Mouse (Mus musculus) heart, adult 2 months (tissue): ENCODE results near the gene Barhl1. TPM values are rescaled to one million over a fixed set of nuclear protein-coding genes. Genes with fewer than 3 reads are reported as not detected.

ENCODE experiments used
- DNase-seq, 2 experiments: peaks; one replicate each; pipeline ENCODE4 v3.0.0; 2021
- H3K27ac ChIP-seq: fragments of 200-600 bp; 2 replicates; pipeline ENCODE4 v1.8.1; 2022
- H3K27me3 ChIP-seq: fragments of 200-500 bp; 2 replicates; pipeline ENCODE4 v1.6.1; 2012; ENCODE audit warnings: mild to moderate bottlenecking, low read length, inconsistent platforms, mixed read lengths; ENCODE audit not compliant: control insufficient read depth, insufficient read depth
- H3K36me3 ChIP-seq: fragments of 200-500 bp; 2 replicates; pipeline ENCODE4 v1.6.1; 2012; ENCODE audit warnings: low read length, inconsistent platforms; ENCODE audit not compliant: control insufficient read depth, insufficient read depth
- H3K4me1 ChIP-seq: fragments of 200-500 bp; 2 replicates; pipeline ENCODE4 v1.6.1; 2011; ENCODE audit warnings: low read length; ENCODE audit not compliant: control insufficient read depth, insufficient read depth
- H3K4me3 ChIP-seq: fragments of 200-600 bp; 2 replicates; pipeline ENCODE4 v1.8.1; 2022
- H3K79me2 ChIP-seq: fragments of 200-500 bp; replicated peaks from 2 replicates; pipeline ENCODE4 v1.6.1; 2012; ENCODE audit warnings: mild to moderate bottlenecking, inconsistent platforms, low read length, moderate library complexity, mixed read lengths; ENCODE audit not compliant: control insufficient read depth, insufficient read depth
- H3K9ac ChIP-seq: fragments of 200-500 bp; 2 replicates; pipeline ENCODE4 v1.6.1; 2012; ENCODE audit warnings: low read depth, mild to moderate bottlenecking, control low read depth, inconsistent platforms, low read length, mixed read lengths
- CTCF ChIP-seq: fragments of 200-600 bp; IDR thresholded peaks from 2 replicates; pipeline ENCODE4 v1.8.1; 2022; ENCODE audit warnings: antibody characterized with exemption, mild to moderate bottlenecking, moderate library complexity
- EP300 ChIP-seq: fragments of 200-500 bp; IDR thresholded peaks from 2 replicates; pipeline ENCODE4 v1.6.1; 2011; ENCODE audit warnings: low read depth, low read length, control low read depth; ENCODE audit not compliant: insufficient read depth
- POLR2A ChIP-seq: fragments of 200-500 bp; IDR thresholded peaks from 2 replicates; pipeline ENCODE4 v1.6.1; 2011; ENCODE audit warnings: mild to moderate bottlenecking, low read depth, low read length, control low read depth; ENCODE audit not compliant: insufficient read depth
- WGBS: fragments of 180-500 bp; shearing (Covaris S2); methylation state at CpG from one replicate; pipeline ENCODE4 v1.1.7; 2018; 5-methylcytosine and 5-hydroxymethylcytosine counted together
- intact Hi-C: fragments of 180-260 bp; cut with DNase I; formaldehyde crosslinking; loops from one replicate; pipeline ENCODE4 v1.15.1; 2025
- polyA plus RNA-seq: library from polyadenylated mRNA; depleted of rRNA; stranded (reverse); fragments of >200 nt; gene quantifications from 2 replicates; pipeline ENCODE4 v1.2.3, GENCODE M21; 2012
- total RNA-seq, 2 experiments: library from RNA; stranded (reverse); gene quantifications; 2 replicates each; pipeline ENCODE4 v1.2.3; 2021

The Barhl1 gene
- total and polyA plus RNA-seq, 3 experiments, result not detected

DNA sequence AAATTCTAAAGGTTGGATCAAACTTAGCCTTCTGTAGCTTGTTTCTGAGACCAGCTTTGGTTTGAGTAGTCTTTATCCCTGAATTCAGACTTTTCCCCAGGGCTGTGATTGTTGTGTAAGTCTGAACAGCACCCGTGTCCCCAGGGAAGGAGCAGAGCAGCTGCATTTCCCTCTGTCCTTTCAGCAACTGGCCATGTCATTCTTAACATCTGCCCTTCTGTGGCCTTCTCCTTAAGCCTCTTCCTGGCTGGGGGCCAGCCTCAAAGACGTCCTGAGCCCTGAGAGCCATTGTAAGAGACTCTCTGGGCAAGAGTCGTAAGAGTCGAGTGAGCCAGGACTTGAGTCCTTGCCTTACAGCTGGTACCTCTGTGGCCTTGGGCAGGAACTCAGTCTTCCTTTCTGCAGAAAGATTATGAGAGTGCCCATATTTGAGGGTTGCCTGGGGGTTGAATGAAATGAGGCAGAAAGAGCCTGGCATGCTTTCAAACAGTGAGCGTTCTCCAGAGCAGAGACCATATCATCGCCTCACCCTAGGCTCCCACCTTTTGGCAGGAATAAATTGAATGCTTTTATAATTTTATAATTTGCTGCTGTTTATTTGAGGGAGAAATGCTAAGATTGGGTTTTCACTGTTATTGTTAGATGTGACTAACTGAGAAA is 33.5 kb downstream of the Barhl1 start:
- 65% methylated on average over 6 of the region's 6 CpGs for WGBS
- DNase-seq, result peak in 1 of 2 experiments; percentile 14
- Histone ChIP-seq H3K9ac (no peak overlapping the region), H3K79me2 (no peaks in the 10 kb centered on the region), H3K36me3 (peaks cover 1% of the 10 kb centered on the region; the same call in 1 of the 2 replicates), H3K27me3 (no peaks in the 10 kb centered on the region), H3K4me1 (0 out of 2 replicates have a peak, but pooled peaks cover 2% of the 10 kb centered on the region), H3K27ac (no peak overlapping the region), H3K4me3 (no peak overlapping the region)
- no peak for TF ChIP-seq EP300
- TF ChIP-seq POLR2A, result no peak
- TF ChIP-seq CTCF, result no peak
- intact Hi-C loops, result no loop called here

DNA sequence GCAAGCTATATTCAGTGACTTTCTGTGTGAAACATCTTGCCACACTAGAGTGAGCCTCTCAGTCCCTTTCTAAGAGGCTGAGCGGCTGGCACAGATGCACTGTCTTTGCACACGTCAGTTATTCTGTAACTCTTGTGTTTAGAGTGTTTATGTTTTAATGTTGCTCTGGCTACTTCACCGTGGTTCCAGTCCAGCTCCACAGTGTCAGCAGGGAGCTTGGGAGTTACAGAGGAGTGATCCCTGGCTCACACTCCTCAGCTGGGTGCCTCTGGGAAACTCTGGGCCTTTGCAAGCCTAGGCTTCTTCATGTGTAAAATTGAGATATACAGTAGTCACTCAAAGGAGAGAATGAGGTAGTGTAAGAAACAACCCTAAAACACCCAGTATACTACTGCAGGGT is 34.4 kb downstream of the Barhl1 start:
- WGBS, result 80% methylated on average over 3 of the region's 3 CpGs

DNA sequence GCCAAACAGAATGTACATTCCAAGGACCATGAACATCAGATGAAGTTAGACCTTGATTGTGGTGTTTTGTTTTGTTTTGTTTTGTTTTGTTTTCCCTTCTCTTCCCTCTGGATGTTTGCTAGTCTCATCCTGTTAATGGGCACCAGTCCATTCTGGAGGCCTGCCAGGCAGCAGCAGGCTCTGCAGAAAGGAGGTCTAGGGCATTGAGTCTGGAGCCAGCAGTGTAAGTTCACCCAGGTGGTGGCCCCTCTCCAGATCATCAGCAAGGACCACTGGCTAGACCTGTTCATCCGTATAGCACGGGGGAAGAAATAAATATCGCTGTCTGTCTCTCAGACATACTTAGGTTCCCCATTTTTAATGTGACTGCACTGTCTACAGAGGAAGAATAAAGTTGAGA is 35.2 kb downstream of the Barhl1 start:
- H3K36me3 ChIP-seq, result peaks cover 1% of the 10 kb centered on the region; the same call in 1 of the 2 replicates
- peak in 1 of 2 experiments; percentile 6 for DNase-seq
- TF ChIP-seq POLR2A (no peak), CTCF (no peak), EP300 (no peak)
- intact Hi-C loops, result no loop called here
- H3K4me1 ChIP-seq, result 0 out of 2 replicates have a peak, but pooled peaks cover 2% of the 10 kb centered on the region
- no peak overlapping the region for H3K9ac ChIP-seq
- no peaks in the 10 kb centered on the region for H3K27me3 ChIP-seq
- no peak overlapping the region for H3K4me3 ChIP-seq
- no peaks in the 10 kb centered on the region for H3K79me2 ChIP-seq
- H3K27ac ChIP-seq, result no peak overlapping the region
- 96% methylated on average over 3 of the region's 3 CpGs for WGBS

More for the DNA sequence above, 34.4 kb downstream of the Barhl1 start:
- Histone ChIP-seq H3K36me3 (peaks cover 1% of the 10 kb centered on the region; the same call in 1 of the 2 replicates), H3K79me2 (no peaks in the 10 kb centered on the region), H3K27ac (no peak overlapping the region), H3K27me3 (no peaks in the 10 kb centered on the region), H3K4me1 (0 out of 2 replicates have a peak, but pooled peaks cover 2% of the 10 kb centered on the region), H3K9ac (no peak overlapping the region), H3K4me3 (no peak overlapping the region)
- no peak for DNase-seq
- intact Hi-C loops, result no loop called here
- TF ChIP-seq CTCF (no peak), POLR2A (no peak), EP300 (no peak)

DNA sequence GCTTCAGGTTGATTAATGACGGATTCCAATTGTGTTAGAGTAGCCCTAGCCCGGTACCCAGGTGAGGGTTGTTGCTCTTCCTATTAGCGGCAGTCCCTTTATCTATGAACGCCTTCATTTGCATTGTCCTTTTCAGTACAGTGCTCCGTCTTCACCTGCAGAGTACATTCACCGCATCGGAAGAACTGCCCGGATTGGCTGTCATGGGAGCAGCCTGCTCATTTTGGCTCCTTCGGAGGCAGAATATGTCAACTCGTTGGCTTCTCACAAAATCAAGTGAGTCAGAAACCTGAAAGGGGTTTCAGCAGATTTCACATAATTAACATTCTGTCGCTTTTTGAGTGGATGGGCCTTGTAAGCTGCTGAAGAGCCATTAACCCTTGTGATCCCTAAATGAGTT is 40.9 kb downstream of the Barhl1 start:
- intact Hi-C loops, result no loop called here
- no peaks in the 10 kb centered on the region for H3K4me1 ChIP-seq
- H3K4me3 ChIP-seq, result no peak overlapping the region
- no peaks in the 10 kb centered on the region for H3K79me2 ChIP-seq
- no peak overlapping the region for H3K27ac ChIP-seq
- no peak for DNase-seq
- no peaks in the 10 kb centered on the region for H3K36me3 ChIP-seq
- H3K9ac ChIP-seq, result no peak overlapping the region
- 93% methylated on average over 11 of the region's 11 CpGs for WGBS
- H3K27me3 ChIP-seq, result no peaks in the 10 kb centered on the region
- TF ChIP-seq CTCF (no peak), EP300 (no peak), POLR2A (no peak)

DNA sequence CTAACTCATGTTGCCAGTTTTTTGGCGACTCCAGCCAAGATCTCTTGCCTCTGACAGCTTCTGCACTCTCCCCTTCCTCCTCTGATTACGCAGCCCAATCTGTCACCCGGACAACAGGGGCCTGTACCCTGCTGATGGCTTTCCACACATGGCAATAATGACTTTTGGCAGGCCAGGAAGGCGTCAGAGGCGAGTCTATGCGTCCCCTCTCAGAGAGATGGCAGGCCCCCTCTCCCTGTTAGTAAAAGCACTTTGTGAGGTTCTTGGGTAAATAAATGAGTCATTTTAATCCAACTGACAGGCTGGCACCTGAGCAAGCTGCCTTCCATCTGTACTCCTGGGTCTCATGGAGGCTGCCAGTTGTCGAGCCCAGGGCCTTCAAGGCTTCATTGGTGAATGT is 49.0 kb downstream of the Barhl1 start:
- H3K4me3 ChIP-seq, result no peak overlapping the region
- no peaks in the 10 kb centered on the region for H3K36me3 ChIP-seq

DNA sequence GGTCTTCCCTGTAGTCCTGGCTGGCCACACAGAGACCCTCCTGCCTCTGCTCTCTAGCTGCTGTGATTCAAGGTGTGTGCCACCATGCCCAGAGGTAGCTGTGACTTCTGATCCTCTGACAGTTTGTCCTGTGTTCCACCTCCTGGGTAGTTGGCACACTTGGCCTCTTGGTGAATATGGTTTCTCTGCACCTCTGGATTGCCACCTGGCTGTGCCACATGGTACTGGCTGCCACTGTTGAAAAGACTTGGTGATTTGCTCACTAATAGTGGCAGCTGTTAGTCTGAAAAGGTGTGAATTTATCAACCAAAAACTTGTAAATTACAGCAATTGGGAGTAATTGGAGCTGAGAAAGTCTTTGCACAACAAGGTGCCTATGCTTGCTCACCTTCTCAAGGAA is 52.6 kb downstream of the Barhl1 start:
- TF ChIP-seq CTCF (peak; percentile 30), POLR2A (no peak)
- Histone ChIP-seq H3K4me3 (no peak overlapping the region), H3K27me3 (no peaks in the 10 kb centered on the region), H3K79me2 (no peaks in the 10 kb centered on the region), H3K9ac (no peak overlapping the region), H3K27ac (no peak overlapping the region), H3K4me1 (no peaks in the 10 kb centered on the region), H3K36me3 (no peaks in the 10 kb centered on the region)
- intact Hi-C loops, result no loop called here
- DNase-seq, result no peak

More for the DNA sequence above, 49.0 kb downstream of the Barhl1 start:
- H3K4me1 ChIP-seq, result no peaks in the 10 kb centered on the region
- no peaks in the 10 kb centered on the region for H3K27me3 ChIP-seq
- WGBS, result 78% methylated on average over 7 of the region's 7 CpGs
- H3K9ac ChIP-seq, result no peak overlapping the region
- TF ChIP-seq POLR2A (no peak), CTCF (no peak), EP300 (no peak)
- no peaks in the 10 kb centered on the region for H3K79me2 ChIP-seq
- no peak for DNase-seq
- H3K27ac ChIP-seq, result no peak overlapping the region
- intact Hi-C loops, result loop anchor here (5.0 kb wide), 1 partner anchor 110 kb away; no protein-coding TSS in a partner anchor
